ENCODE assay signal across 24 mouse cellular contexts in the genomic region with DNA sequence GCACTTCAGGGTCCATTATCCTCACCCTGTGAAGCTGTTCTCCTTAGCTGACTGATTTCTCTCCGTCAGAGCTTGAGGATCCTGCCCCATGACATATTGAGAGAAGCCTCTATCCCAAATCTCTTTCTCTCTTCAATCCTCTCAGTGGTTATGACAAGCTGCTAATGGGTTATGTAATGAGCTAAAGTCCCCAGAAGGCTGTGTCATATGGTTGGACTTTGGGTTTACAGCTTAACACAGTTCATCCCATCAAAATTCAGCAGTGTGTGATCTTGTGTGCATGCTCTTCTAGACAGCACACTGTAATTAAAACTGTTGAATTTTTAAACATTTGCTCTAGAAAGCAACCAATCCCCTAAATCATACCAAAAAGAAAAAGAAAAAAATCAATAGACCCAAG.
DNase-seq lines count a peak whose midpoint lies in the region; ATAC-seq and TF ChIP-seq lines count a peak whose summit lies in the region.
"Had no signal": no experiment of that assay in that cellular context is flagged by ENCODE, and none has a peak within 500 bp of the region (broad histone marks: within the 10 kb centered on the region; RNA-seq: fewer than 3 reads in every experiment).

No protein-coding gene starts in this region.

- no peak overlapping the region for H3K9ac ChIP-seq in hindbrain, postnatal 0 days (replicated peaks; ENCODE audit: low read length)
- no peak overlapping the region for H3K9ac ChIP-seq in hindbrain, embryonic 13.5 days
- no peak overlapping the region for H3K9ac ChIP-seq in liver, adult 2 months (ENCODE audit: low read depth, low read length)
- H3K9ac ChIP-seq: embryonic facial prominence, embryonic 12.5 days; heart, embryonic 15.5 days; liver, embryonic 15.5 days; lung, embryonic 15.5 days; stomach, embryonic 15.5 days had no signal

- H3K4me2 ChIP-seq in hindbrain, postnatal 0 days (ENCODE audit: low read depth, low read length) = no peak overlapping the region
- H3K4me2 ChIP-seq in hindbrain, embryonic 13.5 days = no peak overlapping the region
- H3K4me2 ChIP-seq: embryonic facial prominence, embryonic 12.5 days; heart, embryonic 15.5 days; liver, embryonic 15.5 days; lung, embryonic 15.5 days; stomach, embryonic 15.5 days had no signal

- no peaks in the 10 kb centered on the region for H3K79me2 ChIP-seq in liver, adult 2 months (ENCODE audit: control insufficient read depth, insufficient read depth, low read length)

- H3K27ac ChIP-seq in hindbrain, postnatal 0 days = no peak overlapping the region
- no peak overlapping the region for H3K27ac ChIP-seq in hindbrain, embryonic 13.5 days
- H3K27ac ChIP-seq in liver, adult 2 months (replicated peaks; ENCODE audit: insufficient read depth, low read depth, low read length) = no peak overlapping the region
- H3K27ac ChIP-seq: embryonic facial prominence, embryonic 12.5 days; heart, embryonic 15.5 days; left cerebral cortex, adult 2 months; liver, embryonic 15.5 days; lung, embryonic 15.5 days; stomach, embryonic 15.5 days had no signal

- H3K27me3 ChIP-seq in hindbrain, postnatal 0 days (ENCODE audit: insufficient read depth, low read length) = no peaks in the 10 kb centered on the region
- H3K27me3 ChIP-seq in hindbrain, embryonic 13.5 days = no peaks in the 10 kb centered on the region
- H3K27me3 ChIP-seq in liver, adult 2 months (ENCODE audit: control insufficient read depth, insufficient read depth, low read length) = no peaks in the 10 kb centered on the region
- H3K27me3 ChIP-seq: embryonic facial prominence, embryonic 12.5 days; heart, embryonic 15.5 days; liver, embryonic 15.5 days; lung, embryonic 15.5 days; megakaryocyte, embryonic 14.5 days; stomach, embryonic 15.5 days had no signal

- TF ChIP-seq CTCF in hindbrain, postnatal 0 days (IDR thresholded peaks at IDR 0.05; ENCODE audit: low read depth) = no peak
- TF ChIP-seq CTCF in liver, adult 2 months (IDR thresholded peaks at IDR 0.05; ENCODE audit: low read depth, low read length) = no peak

- ATAC-seq in hindbrain, postnatal 0 days = no peak
- no peak for ATAC-seq in hindbrain, embryonic 13.5 days (ENCODE audit: low FRiP score)
- ATAC-seq: hindbrain, embryonic 16.5 days; midbrain, embryonic 16.5 days had no signal

- 46% methylated on average over 1 of the region's 1 CpGs for WGBS in hindbrain, postnatal 0 days
- WGBS in hindbrain, embryonic 13.5 days = 74% methylated on average over 1 of the region's 1 CpGs
- 84% methylated on average over 1 of the region's 1 CpGs for WGBS in liver, adult 2 months

- H3K9me3 ChIP-seq in hindbrain, postnatal 0 days (ENCODE audit: low read length) = no peaks in the 10 kb centered on the region
- H3K9me3 ChIP-seq in hindbrain, embryonic 13.5 days = no peaks in the 10 kb centered on the region
- H3K9me3 ChIP-seq: embryonic facial prominence, embryonic 12.5 days; heart, embryonic 15.5 days; liver, embryonic 15.5 days; lung, embryonic 15.5 days; stomach, embryonic 15.5 days had no signal

- TF ChIP-seq POLR2A in liver, adult 2 months (IDR thresholded peaks at IDR 0.05; ENCODE audit: extremely low read depth, insufficient read depth, low read length) = no peak

- H3K36me3 ChIP-seq in hindbrain, postnatal 0 days (ENCODE audit: insufficient read depth, low read length) = no peaks in the 10 kb centered on the region
- no peaks in the 10 kb centered on the region for H3K36me3 ChIP-seq in hindbrain, embryonic 13.5 days
- no peaks in the 10 kb centered on the region for H3K36me3 ChIP-seq in liver, adult 2 months (ENCODE audit: control insufficient read depth, insufficient read depth, low read length)
- H3K36me3 ChIP-seq: embryonic facial prominence, embryonic 12.5 days; heart, embryonic 15.5 days; liver, embryonic 15.5 days; lung, embryonic 15.5 days; stomach, embryonic 15.5 days had no signal

- peak; percentile 2 for DNase-seq in hindbrain, postnatal 0 days (ENCODE audit: low spot score)
- peak; percentile 15 for DNase-seq in liver, adult 2 months (ENCODE audit: extremely low read depth, low read depth, low spot score)
- no peak for DNase-seq in liver
- peak; percentile 11 for DNase-seq in retina, adult 2 months (ENCODE audit: low read depth, low spot score)
- peak; percentile 40 for DNase-seq in retina, postnatal 7 days (ENCODE audit: low read depth, low spot score)
- no peak for DNase-seq in spleen, postnatal 10 days (ENCODE audit: low spot score in 2 of 2)
- DNase-seq: adrenal gland, adult 2 months; cerebellum, adult 18-20 months; cerebellum, postnatal 14 days; heart, postnatal 36 days; kidney, adult 11 months; lung, postnatal 36 days; right cerebral cortex, postnatal 4 days; thymus, postnatal 25 days had no signal

- no peak overlapping the region for H3K4me3 ChIP-seq in hindbrain, postnatal 0 days (ENCODE audit: low read length)
- H3K4me3 ChIP-seq in hindbrain, embryonic 13.5 days = no peak overlapping the region
- no peak overlapping the region for H3K4me3 ChIP-seq in liver, adult 2 months (ENCODE audit: insufficient read depth, low read depth, low read length)
- H3K4me3 ChIP-seq: embryonic facial prominence, embryonic 12.5 days; heart, embryonic 15.5 days; left cerebral cortex, adult 2 months; liver, embryonic 15.5 days; lung, embryonic 15.5 days; megakaryocyte, embryonic 14.5 days; stomach, embryonic 15.5 days had no signal

- H3K4me1 ChIP-seq in hindbrain, postnatal 0 days (ENCODE audit: insufficient read depth, low read length) = no peaks in the 10 kb centered on the region
- no peaks in the 10 kb centered on the region for H3K4me1 ChIP-seq in hindbrain, embryonic 13.5 days (replicated peaks)
- H3K4me1 ChIP-seq in liver, adult 2 months (ENCODE audit: control insufficient read depth, insufficient read depth, low read length) = no peaks in the 10 kb centered on the region
- H3K4me1 ChIP-seq: heart, embryonic 15.5 days; liver, embryonic 15.5 days; lung, embryonic 15.5 days; megakaryocyte, embryonic 14.5 days; stomach, embryonic 15.5 days had no signal

Comparison
In these comparisons a context has a peak if more than half of its experiments do, and no peak if none do; other contexts are left out.
1. DNase-seq: peak in hindbrain, postnatal 0 days (single experiment), liver, adult 2 months (single experiment), retina, adult 2 months (single experiment) and retina, postnatal 7 days (single experiment); none in liver (single experiment) and spleen, postnatal 10 days (0 of 2).